Mouse (Mus musculus): ENCODE data around the gene Zcrb1.
A peak's percentile ranks its signal among the peaks of the same experiment; 100 is the strongest.

GRCm38 (mm10) chr15:93340630-93341379, 57.3 kb downstream of the Zcrb1 start:
- TF ChIP-seq CTCF (IDR thresholded peaks at IDR 0.05; ENCODE audit: control insufficient read depth, insufficient read depth, insufficient read length) (no peak), MAX (IDR thresholded peaks at IDR 0.05) (no peak), MYOD1 (IDR thresholded peaks at IDR 0.05; ENCODE audit: control insufficient read depth, insufficient read length, low read depth) (no peak), CEBPB (IDR thresholded peaks at IDR 0.05; ENCODE audit: low read depth) (peak; percentile 60), MYOG (IDR thresholded peaks at IDR 0.05; ENCODE audit: control insufficient read depth, extremely low read depth, insufficient read length) (no peak)
